Mouse (Mus musculus) embryonic facial prominence, embryonic 14.5 days (tissue): ENCODE results near the gene Gm5741. TPM values are rescaled to one million over a fixed set of nuclear protein-coding genes. Genes with fewer than 3 reads are reported as not detected.
"Not testable (repeated sequence)": the region's sequence is repeated elsewhere in the genome, so short reads cannot be mapped to it uniquely, and the experiment has no call there.

Source experiments
- ATAC-seq: fragments of 200-750 bp; cut with Nextera tagmentation; 2 replicates; pipeline ENCODE4 v1.8.0; 2017; ENCODE audit warnings: low read depth, moderate number of reproducible peaks, moderate TSS enrichment
- DNase-seq: peaks from one replicate; pipeline ENCODE4 v3.0.0-alpha.2; 2015; ENCODE audit warnings: low spot score
- H3K27ac ChIP-seq: fragments of 300-500 bp; sonication (generic); replicated peaks from 2 replicates; pipeline ENCODE4 v1.5.1; 2014; ENCODE audit warnings: low read depth, mild to moderate bottlenecking, low read length, moderate library complexity
- H3K27me3 ChIP-seq: fragments of 300-500 bp; sonication (generic); replicated peaks from 2 replicates; pipeline ENCODE4 v1.6.1; 2014; ENCODE audit warnings: low read length; ENCODE audit not compliant: control insufficient read depth, insufficient read depth
- H3K36me3 ChIP-seq: fragments of 300-500 bp; sonication (generic); 2 replicates; pipeline ENCODE4 v1.6.1; 2014; ENCODE audit warnings: low read length, mixed read lengths; ENCODE audit not compliant: control insufficient read depth, insufficient read depth
- H3K4me1 ChIP-seq: fragments of 300-500 bp; sonication (generic); 2 replicates; pipeline ENCODE4 v1.6.1; 2014; ENCODE audit warnings: antibody characterized with exemption, low read length; ENCODE audit not compliant: control insufficient read depth, insufficient read depth
- H3K4me2 ChIP-seq: fragments of 300-500 bp; sonication (generic); 2 replicates; pipeline ENCODE4 v1.6.1; 2014; ENCODE audit warnings: low read depth, mild to moderate bottlenecking, low read length, moderate library complexity, mixed read lengths
- H3K4me3 ChIP-seq: fragments of 300-500 bp; sonication (generic); 2 replicates; pipeline ENCODE4 v1.5.1; 2014; ENCODE audit warnings: low read depth, mild to moderate bottlenecking, low read length
- H3K9ac ChIP-seq: fragments of 300-500 bp; sonication (generic); 2 replicates; pipeline ENCODE4 v1.6.1; 2014; ENCODE audit warnings: low read depth, mild to moderate bottlenecking, low read length, moderate library complexity, mixed read lengths
- H3K9me3 ChIP-seq: fragments of 300-500 bp; sonication (generic); 2 replicates; pipeline ENCODE4 v1.6.1; 2016; ENCODE audit warnings: low read length; ENCODE audit not compliant: control insufficient read depth
- whole genome bisulfite sequencing: fragments of 180-500 bp; shearing (Covaris S2); extraction: QIAGEN DNeasy Blood & Tissue Kit; methylation state at CpG from one replicate; pipeline ENCODE4 v1.1.7; 2014; 5-methylcytosine and 5-hydroxymethylcytosine counted together
- polyA plus RNA-seq: library from polyadenylated mRNA; unstranded; fragments of >200 nt; fragmentation: Nextera tagmentation; extraction: Ambion mirVana; gene quantifications from 2 replicates; pipeline ENCODE4 v1.2.1, GENCODE M21; 2014

Gene Gm5741
- polyA plus RNA-seq, 1 experiment from 2014 or later = 0.68 TPM

DNA sequence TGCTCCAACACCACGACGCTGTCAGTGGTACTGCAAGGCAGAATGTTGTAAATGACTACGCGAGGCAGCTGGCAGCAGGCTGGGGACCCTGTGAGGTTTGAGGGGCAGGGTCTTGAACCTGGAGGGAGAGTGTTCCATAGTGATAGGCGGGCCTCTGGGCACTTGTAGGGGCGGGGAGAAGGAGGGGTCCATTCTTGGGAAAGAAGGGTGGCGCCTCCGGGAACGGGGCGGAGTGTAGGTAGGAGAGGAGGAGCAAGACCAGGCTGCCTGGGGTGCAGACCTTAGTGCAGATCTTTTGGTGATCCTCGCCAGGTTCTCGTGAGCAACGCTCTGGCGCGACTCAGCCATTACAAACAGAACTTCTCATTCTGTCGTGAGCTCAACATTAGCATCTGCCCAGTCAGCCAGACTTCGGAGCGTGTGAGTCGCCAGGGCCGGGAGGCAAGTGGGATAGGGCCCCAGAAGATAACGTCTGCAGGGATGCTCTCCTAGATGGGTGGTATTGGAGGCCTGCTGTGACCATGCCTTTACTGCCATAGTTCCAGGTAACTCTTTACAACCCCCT, 23.8 kb upstream of the Gm5741 start:
- H3K4me1 ChIP-seq = no peaks in the 10 kb centered on the region
- ATAC-seq (no peak), DNase-seq (no peak)
- H3K27me3 ChIP-seq = no peaks in the 10 kb centered on the region
- no peak overlapping the region for H3K4me2 ChIP-seq
- H3K36me3 ChIP-seq = peaks cover 46% of the 10 kb centered on the region
- H3K27ac ChIP-seq = no peak overlapping the region
- 42% methylated on average over 21 of the region's 21 CpGs for WGBS
- no peak overlapping the region for H3K4me3 ChIP-seq
- no peaks in the 10 kb centered on the region for H3K9me3 ChIP-seq
- no peak overlapping the region; the same call in 1 of the 2 replicates for H3K9ac ChIP-seq

DNA sequence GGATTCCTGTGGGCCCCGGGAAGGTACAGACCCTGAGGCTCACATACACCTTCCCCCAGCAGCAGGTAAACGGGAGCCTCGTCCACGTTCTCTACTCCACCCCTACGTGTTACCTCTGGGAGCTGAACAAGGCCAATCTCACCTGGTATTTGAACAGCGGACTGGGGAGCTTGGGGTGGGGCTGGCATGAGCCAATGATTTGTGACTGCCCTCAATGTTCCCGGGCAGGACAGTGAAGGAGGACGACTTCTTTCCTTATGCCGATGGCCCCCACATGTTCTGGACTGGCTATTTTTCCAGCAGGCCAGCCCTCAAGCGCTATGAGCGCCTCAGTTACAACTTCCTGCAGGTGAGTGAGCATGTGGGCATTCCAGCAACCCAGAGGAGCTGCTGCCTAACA, 23.1 kb upstream of the Gm5741 start:
- ATAC-seq = no peak
- DNase-seq = no peak
- Histone ChIP-seq H3K4me3 (no peak overlapping the region), H3K9me3 (no peaks in the 10 kb centered on the region), H3K4me2 (no peak overlapping the region), H3K27ac (no peak overlapping the region), H3K9ac (no peak overlapping the region), H3K27me3 (no peaks in the 10 kb centered on the region), H3K36me3 (peaks cover 42% of the 10 kb centered on the region), H3K4me1 (no peaks in the 10 kb centered on the region)
- 91% methylated on average over 11 of the region's 11 CpGs for WGBS

DNA sequence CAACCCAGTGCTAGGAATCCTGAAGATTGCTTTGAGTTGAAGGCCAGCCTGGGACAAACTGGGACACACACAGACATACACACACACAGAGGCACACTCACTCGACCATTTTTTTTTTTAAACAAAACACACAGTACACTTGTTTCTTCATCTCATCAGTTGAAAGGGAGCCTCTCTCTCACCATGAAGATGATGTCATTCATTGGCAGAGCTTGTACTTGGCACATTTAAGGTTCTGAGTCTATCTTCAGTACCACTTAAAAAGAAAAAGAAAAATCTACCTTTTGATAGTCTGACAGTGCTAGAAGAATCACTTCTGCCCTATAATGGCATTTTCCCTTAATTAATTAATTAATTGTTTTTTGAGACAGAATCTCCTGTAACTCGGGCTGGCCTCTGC, 21.0 kb upstream of the Gm5741 start:
- Histone ChIP-seq H3K27ac (no peak overlapping the region), H3K4me2 (no peak overlapping the region), H3K9ac (no peak overlapping the region), H3K36me3 (peaks cover 34% of the 10 kb centered on the region), H3K4me3 (no peak overlapping the region), H3K4me1 (no peaks in the 10 kb centered on the region), H3K9me3 (no peaks in the 10 kb centered on the region), H3K27me3 (no peaks in the 10 kb centered on the region)
- WGBS = 79% methylated on average over 2 of the region's 2 CpGs
- no peak for DNase-seq
- no peak for ATAC-seq

DNA sequence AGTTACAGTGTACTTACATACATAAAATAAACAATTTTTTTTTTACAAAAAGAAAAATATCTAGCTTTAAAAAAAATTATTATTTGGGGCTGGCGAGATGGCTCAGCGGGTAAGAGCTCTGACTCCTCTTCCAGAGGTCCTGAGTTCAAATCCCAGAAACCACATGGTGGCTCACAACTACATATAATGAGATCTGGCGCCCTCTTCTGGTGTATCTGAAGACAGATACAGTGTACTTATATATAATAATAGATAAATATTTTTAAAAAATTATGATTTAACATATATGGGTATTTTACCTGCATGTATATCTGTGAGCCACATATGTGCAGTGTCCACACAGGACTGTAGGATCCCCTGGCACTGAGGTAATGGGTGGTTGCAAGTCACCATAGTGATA, 18.5 kb upstream of the Gm5741 start:
- DNase-seq = no peak
- Histone ChIP-seq H3K36me3 (peaks cover 31% of the 10 kb centered on the region), H3K27me3 (no peaks in the 10 kb centered on the region), H3K4me1 (peaks cover 10% of the 10 kb centered on the region; the same call in 1 of the 2 replicates), H3K4me2 (no peak overlapping the region), H3K9ac (no peak overlapping the region), H3K27ac (no peak overlapping the region), H3K9me3 (no peaks in the 10 kb centered on the region), H3K4me3 (no peak overlapping the region)
- no peak for ATAC-seq
- 77% methylated on average over 3 of the region's 3 CpGs for WGBS

DNA sequence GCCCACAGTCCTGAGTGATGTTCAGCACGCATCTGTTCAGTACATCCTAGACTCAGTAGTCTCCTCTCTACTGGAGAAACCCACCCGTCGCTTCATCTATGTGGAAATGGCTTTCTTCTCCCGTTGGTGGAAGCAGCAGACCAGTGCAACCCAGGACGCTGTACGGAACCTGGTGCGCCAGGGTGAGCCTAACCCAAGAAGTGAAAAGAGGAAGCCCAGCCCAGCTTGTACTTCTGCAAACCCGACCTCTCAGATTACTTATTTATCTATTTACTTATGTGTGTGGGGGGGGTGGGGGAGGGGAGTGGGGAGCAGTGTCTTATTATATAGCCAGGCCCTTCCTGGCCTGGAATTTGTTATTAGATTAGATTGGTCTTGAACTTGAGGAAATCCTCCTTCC, 16.9 kb upstream of the Gm5741 start:
- WGBS = 87% methylated on average over 8 of the region's 8 CpGs
- no peak for DNase-seq
- H3K27me3 ChIP-seq = no peaks in the 10 kb centered on the region

DNA sequence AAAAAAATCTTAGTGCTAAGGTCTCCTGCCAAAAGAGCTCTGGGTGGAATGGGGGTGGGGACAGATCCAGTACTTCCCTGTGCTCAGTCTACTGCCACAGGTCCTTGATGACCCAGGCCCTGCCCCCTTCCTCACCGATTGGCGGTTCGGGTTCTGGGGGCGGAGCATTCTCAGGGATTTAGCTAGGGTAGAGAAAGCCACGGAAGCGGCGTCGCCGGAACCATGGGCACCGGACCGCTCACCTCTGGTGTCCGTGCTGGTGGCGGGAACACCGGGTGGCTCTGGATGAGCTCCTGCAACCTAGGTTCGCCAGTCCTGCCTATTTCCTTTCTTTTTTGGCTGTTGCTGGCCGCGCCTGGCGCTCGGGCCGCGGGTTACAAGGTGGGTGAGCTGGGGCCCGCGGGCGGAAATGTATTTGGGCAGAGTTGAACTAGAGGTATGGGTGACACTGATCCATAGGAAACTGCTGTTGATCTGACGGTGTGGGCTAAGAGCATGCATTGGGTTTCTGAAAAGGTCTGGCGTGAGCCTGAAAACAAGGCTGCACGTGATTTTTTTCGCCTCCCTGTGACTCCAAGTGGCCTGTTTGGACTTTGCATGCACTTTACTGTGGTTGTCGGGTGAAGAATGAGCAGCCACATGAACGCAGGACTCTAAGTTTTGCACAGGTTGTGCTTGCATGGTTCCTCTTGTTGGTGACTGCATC, 15.5 kb upstream of the Gm5741 start, which contains the start of gene Man2b1:
Gene Man2b1, plus strand, starts transcription at position 163 of the 706 bp plus-strand sequence.
- DNase-seq (peak; percentile 93), ATAC-seq (peak; percentile 92)
- Histone ChIP-seq H3K9me3 (no peaks in the 10 kb centered on the region), H3K9ac (peak within 1 kb of the TSS; percentile 74), H3K36me3 (peaks cover 29% of the 10 kb centered on the region), H3K27me3 (no peaks in the 10 kb centered on the region), H3K27ac (no peak within 1 kb of the TSS), H3K4me2 (peak within 1 kb of the TSS; percentile 79), H3K4me1 (peaks cover 16% of the 10 kb centered on the region), H3K4me3 (peak within 1 kb of the TSS; percentile 63)
- 2% methylated on average over 30 of the region's 30 CpGs for WGBS

More for the DNA sequence above, 16.9 kb upstream of the Gm5741 start:
- H3K4me3 ChIP-seq = no peak overlapping the region
- no peak overlapping the region for H3K4me2 ChIP-seq
- H3K9ac ChIP-seq = no peak overlapping the region
- H3K27ac ChIP-seq = no peak overlapping the region
- peaks cover 31% of the 10 kb centered on the region for H3K36me3 ChIP-seq
- peaks cover 14% of the 10 kb centered on the region for H3K4me1 ChIP-seq
- no peak for ATAC-seq
- no peaks in the 10 kb centered on the region for H3K9me3 ChIP-seq

DNA sequence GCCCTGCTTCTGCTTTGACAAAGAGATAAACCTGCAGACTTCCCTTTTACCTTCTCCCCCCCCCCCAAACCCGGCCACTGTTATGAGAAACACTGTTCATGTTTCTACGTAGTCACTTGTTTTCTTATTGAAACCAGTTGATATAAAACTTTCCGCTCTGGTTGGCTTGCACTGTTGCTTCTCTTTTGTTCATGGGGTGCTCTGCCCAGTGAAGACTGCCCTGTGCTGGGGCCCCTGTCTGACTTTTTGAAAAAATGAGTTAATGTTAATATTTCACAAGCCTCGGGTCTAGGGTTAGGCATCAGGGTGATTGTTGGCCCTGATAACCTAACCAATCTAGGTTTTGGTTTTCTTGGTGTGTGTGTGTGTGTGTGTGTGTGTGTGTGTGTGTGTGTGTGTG, 14.4 kb upstream of the Gm5741 start:
- not testable (repeated sequence) for H3K4me2 ChIP-seq, DNase-seq, H3K4me3 ChIP-seq, H3K27ac ChIP-seq, H3K27me3 ChIP-seq, H3K9ac ChIP-seq, H3K9me3 ChIP-seq, ATAC-seq
- Histone ChIP-seq H3K36me3 (peaks cover 25% of the 10 kb centered on the region; the same call in 1 of the 2 replicates), H3K4me1 (peaks cover 16% of the 10 kb centered on the region)
- 78% methylated on average over 4 of the region's 4 CpGs for WGBS

DNA sequence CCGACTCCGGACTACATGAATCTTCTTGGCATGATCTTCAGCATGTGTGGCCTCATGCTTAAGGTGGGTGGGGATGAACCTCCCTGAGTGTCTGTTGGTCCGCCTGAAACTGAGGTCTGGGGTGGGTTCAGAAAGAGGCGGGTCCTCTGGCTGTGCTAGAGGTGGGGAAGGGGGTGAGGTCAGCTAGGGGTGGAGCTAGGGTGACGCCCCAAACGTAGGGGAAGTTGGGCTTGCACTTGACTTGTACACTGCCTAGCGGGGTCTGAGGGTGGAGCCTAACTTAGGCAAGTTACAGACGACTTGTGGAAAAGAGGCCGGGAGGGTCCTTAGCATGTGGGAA, 13.4 kb upstream of the Gm5741 start, which contains the start of gene Wdr83:
Gene Wdr83, minus strand, starts transcription at position 91 of the 340 bp plus-strand sequence.
- peak; percentile 44 for ATAC-seq
- Histone ChIP-seq H3K4me1 (peaks cover 16% of the 10 kb centered on the region), H3K36me3 (0 out of 2 replicates have a peak, but pooled peaks cover 28% of the 10 kb centered on the region), H3K27me3 (no peaks in the 10 kb centered on the region), H3K9me3 (no peaks in the 10 kb centered on the region), H3K4me3 (peak within 1 kb of the TSS; percentile 75), H3K27ac (peak within 1 kb of the TSS; percentile 72), H3K4me2 (peak within 1 kb of the TSS; percentile 87), H3K9ac (peak within 1 kb of the TSS; percentile 81)
- DNase-seq = peak; percentile 56
- WGBS = under 1% methylated on average over 9 of the region's 9 CpGs
